Mouse (Mus musculus) brown adipose tissue, adult 24 weeks (tissue): ENCODE data around the gene Maml3. TPM values are rescaled to one million over a fixed set of nuclear protein-coding genes. Genes with fewer than 3 reads are reported as not detected.

ENCODE experiments used
- H3K27ac ChIP-seq: fragments of 200-500 bp; replicated peaks from 2 replicates; pipeline ENCODE4 v1.5.1; 2012; ENCODE audit warnings: low read depth, mild to moderate bottlenecking, low read length
- H3K4me1 ChIP-seq: fragments of 200-500 bp; 2 replicates; pipeline ENCODE4 v1.6.1; 2012; ENCODE audit warnings: low read length, mixed read lengths; ENCODE audit not compliant: control insufficient read depth, insufficient read depth, insufficient read length
- H3K4me3 ChIP-seq: fragments of 200-500 bp; 2 replicates; pipeline ENCODE4 v1.5.1; 2012; ENCODE audit warnings: low read depth, mild to moderate bottlenecking, low read length, moderate library complexity; ENCODE audit not compliant: insufficient read depth
- polyA plus RNA-seq: library from polyadenylated mRNA; stranded (reverse); fragments of >200 nt; gene quantifications from 2 replicates; pipeline ENCODE4 v1.2.4, GENCODE M21; 2012; ENCODE audit not compliant: missing spikeins, insufficient read depth, insufficient read length

The Maml3 gene
- polyA plus RNA-seq, 1 experiment = 1.0 TPM

DNA sequence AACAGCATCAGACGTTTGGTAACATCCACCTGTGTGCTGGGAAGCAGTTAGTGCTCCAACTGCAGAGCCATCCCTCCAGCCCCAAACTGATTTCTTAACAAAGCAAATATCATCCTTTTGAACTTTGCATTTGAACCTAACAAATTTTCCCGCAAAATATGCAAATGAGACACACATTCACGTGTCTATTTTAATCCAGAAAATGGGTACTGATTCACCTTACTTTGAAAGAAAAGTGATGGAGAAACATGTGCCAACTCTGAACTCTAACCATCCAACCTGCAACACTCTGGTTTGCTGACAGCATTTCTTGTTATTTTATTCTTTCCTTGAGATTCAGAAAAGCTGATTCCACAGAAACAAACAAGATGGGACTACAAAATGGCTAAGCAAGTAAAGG is 36.0 kb downstream of the Maml3 start:
- H3K4me1 ChIP-seq = no peaks in the 10 kb centered on the region
- 0 out of 2 replicates have a peak overlapping the region, but pooled peaks have one; percentile 61 for H3K4me3 ChIP-seq
- H3K27ac ChIP-seq = no peak overlapping the region

DNA sequence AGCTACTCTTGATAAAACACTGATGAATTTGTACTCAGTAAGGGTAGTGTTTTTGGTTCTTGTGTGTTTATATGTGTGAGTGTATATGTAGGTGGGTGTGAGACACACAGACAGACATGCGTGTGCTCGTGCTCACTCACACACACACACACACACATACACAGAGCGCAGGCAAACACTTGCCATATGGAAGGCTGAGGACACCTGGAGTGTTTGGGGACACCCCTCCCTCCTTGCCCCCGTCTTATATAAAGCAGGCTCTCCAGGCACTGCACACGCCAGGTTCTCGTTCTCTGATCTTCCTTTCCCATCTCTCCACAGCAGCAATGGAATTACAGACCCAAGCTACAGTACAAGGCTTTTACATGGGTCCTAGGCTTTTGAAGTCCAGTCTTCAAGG is 37.7 kb downstream of the Maml3 start:
- Histone ChIP-seq H3K4me1 (peaks cover 5% of the 10 kb centered on the region; the same call in 1 of the 2 replicates), H3K27ac (no peak overlapping the region), H3K4me3 (no peak overlapping the region)

DNA sequence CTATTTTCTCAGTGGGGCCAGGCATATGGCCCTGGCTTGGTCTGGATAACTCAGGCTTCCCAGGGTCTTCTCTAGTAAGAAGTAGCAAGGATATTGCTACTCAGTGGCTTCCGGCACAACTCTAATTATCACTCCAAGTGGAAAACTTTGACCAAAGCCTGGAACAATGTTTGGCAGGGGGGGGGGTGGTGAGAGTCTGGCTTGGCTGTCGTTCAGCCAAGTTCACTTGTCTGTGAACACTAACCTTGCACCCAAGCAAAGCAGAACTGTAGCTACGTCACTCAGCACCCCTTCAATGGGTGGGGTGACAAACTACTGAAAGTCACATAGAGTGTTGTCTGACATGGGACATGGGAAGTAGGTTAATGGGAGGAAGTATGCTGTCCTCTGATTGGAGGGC is 38.7 kb downstream of the Maml3 start:
- no peak overlapping the region for H3K27ac ChIP-seq
- H3K4me3 ChIP-seq = no peak overlapping the region
- H3K4me1 ChIP-seq = peaks cover 5% of the 10 kb centered on the region; the same call in 1 of the 2 replicates

DNA sequence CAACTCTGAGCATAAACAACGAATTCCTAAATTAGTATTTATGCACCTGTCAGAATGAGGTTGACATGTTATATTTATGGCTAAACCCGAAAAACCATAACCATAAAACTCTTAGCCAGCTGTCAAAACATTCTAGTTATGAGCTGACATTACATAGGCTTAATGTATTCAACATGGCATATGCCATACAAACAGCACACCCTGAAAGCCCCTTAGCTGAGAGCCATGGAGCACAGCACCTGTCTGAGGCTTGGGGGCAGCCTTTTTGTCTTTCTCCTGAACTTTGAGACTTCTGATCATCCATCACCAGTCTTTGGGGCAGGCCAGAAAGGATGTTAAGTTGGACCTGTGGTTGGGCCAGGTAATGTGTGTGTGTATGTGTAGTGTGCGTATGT is 41.6 kb downstream of the Maml3 start:
- H3K4me3 ChIP-seq = no peak overlapping the region
- H3K27ac ChIP-seq = no peak overlapping the region
- peaks cover 5% of the 10 kb centered on the region; the same call in 1 of the 2 replicates for H3K4me1 ChIP-seq

- Histone ChIP-seq H3K27ac (no peak overlapping the region), H3K4me1 (peaks cover 5% of the 10 kb centered on the region; the same call in 1 of the 2 replicates), H3K4me3 (no peak overlapping the region)
Measured at GRCm38 (mm10) chr3:52062389-52063260, 42.3 kb downstream of the Maml3 start.

GRCm38 (mm10) chr3:52061472-52062388 is 43.1 kb downstream of the Maml3 start:
- Histone ChIP-seq H3K27ac (no peak overlapping the region), H3K4me1 (peaks cover 5% of the 10 kb centered on the region; the same call in 1 of the 2 replicates), H3K4me3 (no peak overlapping the region)

- Histone ChIP-seq H3K4me1 (peaks cover 5% of the 10 kb centered on the region; the same call in 1 of the 2 replicates), H3K27ac (no peak overlapping the region), H3K4me3 (no peak overlapping the region)
Measured at GRCm38 (mm10) chr3:52060886-52061285, 44.0 kb downstream of the Maml3 start.

DNA sequence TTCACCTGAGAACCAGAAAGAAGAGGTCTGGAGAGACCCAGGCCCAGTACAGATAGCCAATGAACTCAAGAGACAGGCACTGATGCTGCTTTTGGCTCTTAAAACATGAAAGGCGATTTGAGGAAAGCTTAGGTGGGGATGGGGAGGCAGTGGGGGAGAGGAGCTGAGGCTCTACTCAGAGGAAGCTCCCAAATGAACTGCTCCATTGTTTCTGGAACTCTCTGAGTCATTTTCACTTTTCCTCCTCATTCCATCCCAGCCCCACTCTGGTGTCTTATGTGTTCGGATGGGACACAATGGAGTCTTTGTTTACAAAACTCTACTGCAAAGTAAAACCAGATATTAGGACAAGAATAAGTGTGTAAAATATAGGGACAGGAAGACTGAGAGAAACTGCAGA is 53.1 kb downstream of the Maml3 start:
- Histone ChIP-seq H3K27ac (no peak overlapping the region), H3K4me3 (no peak overlapping the region), H3K4me1 (peaks cover 3% of the 10 kb centered on the region; the same call in 1 of the 2 replicates)

DNA sequence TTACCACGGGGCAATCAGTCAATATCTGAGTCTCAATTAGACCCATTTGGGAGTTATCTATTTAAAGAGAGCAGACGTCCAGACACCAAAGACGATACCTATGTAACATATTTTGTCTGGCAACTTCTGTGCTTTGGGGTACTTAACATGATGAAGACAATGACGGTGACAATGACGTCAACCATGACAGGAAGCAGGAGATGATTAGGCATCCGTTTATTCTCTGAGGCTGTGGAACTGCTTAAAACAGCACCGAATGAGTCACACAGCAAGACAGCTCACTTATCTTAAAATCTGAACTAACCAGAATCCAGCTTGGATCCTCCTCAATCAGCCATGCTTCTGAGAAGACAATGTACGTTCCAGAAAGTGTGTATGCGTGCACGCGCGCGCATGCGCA is 56.8 kb downstream of the Maml3 start:
- H3K4me1 ChIP-seq = peaks cover 3% of the 10 kb centered on the region; the same call in 1 of the 2 replicates
- peak overlapping the region; percentile 72 for H3K27ac ChIP-seq
- H3K4me3 ChIP-seq = peak overlapping the region; percentile 11; the same call in 1 of the 2 replicates

DNA sequence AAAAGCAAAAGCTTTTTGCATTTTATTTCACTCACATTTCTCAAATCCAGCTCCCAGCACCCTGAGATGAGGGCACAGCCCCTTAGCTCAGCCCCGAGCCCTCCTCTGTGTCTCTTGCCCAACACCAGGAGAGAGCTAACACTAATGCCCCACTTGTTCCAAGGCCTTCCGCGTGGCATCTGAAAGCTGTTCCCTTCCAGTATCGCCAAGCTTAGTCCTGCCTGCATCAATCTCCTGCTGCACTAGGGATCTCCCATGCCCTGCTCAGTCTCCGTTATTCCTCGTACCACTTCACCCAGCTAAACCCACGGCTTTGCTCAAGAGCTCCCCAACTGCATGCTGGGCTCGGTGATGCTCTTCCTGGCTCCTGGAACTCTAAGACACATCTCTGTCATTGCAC is 57.3 kb downstream of the Maml3 start:
- H3K27ac ChIP-seq = peak overlapping the region; percentile 72
- H3K4me1 ChIP-seq = peaks cover 3% of the 10 kb centered on the region; the same call in 1 of the 2 replicates
- H3K4me3 ChIP-seq = peak overlapping the region; percentile 52; the same call in 1 of the 2 replicates

DNA sequence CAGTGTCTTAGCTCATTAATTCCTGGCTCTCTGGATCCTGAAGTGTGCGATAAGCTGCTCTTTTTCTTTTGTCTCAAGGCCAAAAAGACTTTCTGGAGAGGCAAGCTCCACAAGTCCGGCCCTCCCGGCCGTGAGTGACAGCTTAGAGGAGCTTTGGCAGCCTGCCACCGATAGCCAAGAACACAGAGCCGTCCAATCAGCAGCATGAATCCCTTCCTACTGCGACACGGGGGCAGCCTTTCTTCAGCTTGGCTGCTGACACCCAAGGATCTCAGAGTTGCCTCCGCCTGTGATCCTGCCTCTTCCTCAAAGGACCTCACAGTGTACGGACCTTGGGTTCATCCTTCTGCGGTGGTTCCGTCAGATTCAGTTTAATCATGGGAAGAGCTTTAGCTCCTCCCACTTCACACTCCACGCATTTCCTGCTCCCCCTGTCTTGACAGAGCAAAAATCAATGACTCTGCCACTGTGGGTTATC is 57.9 kb downstream of the Maml3 start:
- H3K4me3 ChIP-seq = peak overlapping the region; percentile 52
- peaks cover 3% of the 10 kb centered on the region; the same call in 1 of the 2 replicates for H3K4me1 ChIP-seq
- peak overlapping the region; percentile 72 for H3K27ac ChIP-seq

GRCm38 (mm10) chr3:52046027-52046700 is 58.7 kb downstream of the Maml3 start:
- Histone ChIP-seq H3K4me3 (peak overlapping the region; percentile 52), H3K4me1 (peaks cover 3% of the 10 kb centered on the region; the same call in 1 of the 2 replicates), H3K27ac (peak overlapping the region; percentile 72)

- Histone ChIP-seq H3K27ac (no peak overlapping the region), H3K4me3 (no peak overlapping the region)
Measured at GRCm38 (mm10) chr3:52045221-52045641, 59.6 kb downstream of the Maml3 start.

GRCm38 (mm10) chr3:52044651-52045050 is 60.2 kb downstream of the Maml3 start:
- H3K4me1 ChIP-seq = peaks cover 3% of the 10 kb centered on the region; the same call in 1 of the 2 replicates
- no peak overlapping the region for H3K27ac ChIP-seq
- H3K4me3 ChIP-seq = no peak overlapping the region

More at GRCm38 (mm10) chr3:52045221-52045641, 59.6 kb downstream of the Maml3 start:
- peaks cover 3% of the 10 kb centered on the region; the same call in 1 of the 2 replicates for H3K4me1 ChIP-seq
